Mouse (Mus musculus) ES-E14 (cell line): ENCODE data around the gene Gm42421. TPM values are rescaled to one million over a fixed set of nuclear protein-coding genes. Genes with fewer than 3 reads are reported as not detected.

ENCODE experiments used
- DNase-seq: peaks from one replicate; pipeline ENCODE4 v3.0.0-alpha.2; 2013; ENCODE audit warnings: low read depth, low spot score
- H3K27ac ChIP-seq: 2 replicates; pipeline ENCODE4 v1.5.1; 2012; ENCODE audit warnings: low read depth, mild to moderate bottlenecking, low read length, moderate library complexity, mixed read lengths; ENCODE audit not compliant: poor library complexity, insufficient read depth, severe bottlenecking
- H3K36me3 ChIP-seq: 2 replicates; pipeline ENCODE4 v1.6.1; 2012; ENCODE audit warnings: mild to moderate bottlenecking, low read length, moderate library complexity, mixed read lengths; ENCODE audit not compliant: control insufficient read depth, poor library complexity, insufficient read depth, severe bottlenecking
- H3K4me1 ChIP-seq, 2 experiments: fragments of 150-350 bp in 1 of 2; sonication (generic) in 1 of 2; 2 replicates each; pipeline ENCODE4 v1.6.1; 2012; ENCODE audit warnings: low read length in 2 of 2, mild to moderate bottlenecking in 1 of 2, mixed read lengths in 1 of 2; ENCODE audit not compliant: control insufficient read depth in 2 of 2, insufficient read depth in 2 of 2, poor library complexity in 1 of 2
- H3K4me3 ChIP-seq, 2 experiments: fragments of 150-350 bp in 1 of 2; sonication (generic) in 1 of 2; 2 replicates each; pipeline ENCODE4 v1.5.1; 2012; ENCODE audit warnings: low read length in 2 of 2, low read depth in 1 of 2, mild to moderate bottlenecking in 1 of 2, mixed read lengths in 1 of 2; ENCODE audit not compliant: insufficient read depth in 1 of 2, poor library complexity in 1 of 2, severe bottlenecking in 1 of 2
- H3K9ac ChIP-seq: 2 replicates; pipeline ENCODE4 v1.6.1; 2012; ENCODE audit warnings: low read depth, mild to moderate bottlenecking, low read length, mixed read lengths; ENCODE audit not compliant: poor library complexity, insufficient read depth, severe bottlenecking
- H3K9me3 ChIP-seq: fragments of 150-350 bp; sonication (generic); 2 replicates; pipeline ENCODE4 v1.6.1; 2012; ENCODE audit warnings: low read depth, mild to moderate bottlenecking, low read length; ENCODE audit not compliant: control insufficient read depth, insufficient read depth
- CHD2 ChIP-seq: IDR thresholded peaks from 2 replicates; pipeline ENCODE4 v1.6.1; 2014; ENCODE audit warnings: mild to moderate bottlenecking, low read depth, low read length, inconsistent platforms
- HCFC1 ChIP-seq: IDR thresholded peaks from 2 replicates; pipeline ENCODE4 v1.6.1; 2012; ENCODE audit warnings: low read length, inconsistent platforms, borderline replicate concordance; ENCODE audit not compliant: insufficient read depth
- MAFK ChIP-seq: IDR thresholded peaks from 2 replicates; pipeline ENCODE4 v1.6.1; 2014; ENCODE audit warnings: mild to moderate bottlenecking, low read depth, low read length, inconsistent platforms; ENCODE audit not compliant: insufficient read depth
- ZC3H11A ChIP-seq: IDR thresholded peaks from 2 replicates; pipeline ENCODE4 v1.6.1; 2012; ENCODE audit warnings: low read depth, mild to moderate bottlenecking, inconsistent platforms, low read length, borderline replicate concordance
- ZNF384 ChIP-seq: IDR thresholded peaks from 2 replicates; pipeline ENCODE4 v1.6.1; 2012; ENCODE audit warnings: low read depth, low read length, inconsistent platforms
- in situ Hi-C, 2 experiments: fragments of 600-800 bp; cut with MboI; formaldehyde crosslinking; loops; one replicate each; pipeline ENCODE4 v1.15.1; 2025; ENCODE audit warnings: low sequenced_read_pairs in 2 of 2, inconsistent platforms in 1 of 2; ENCODE audit not compliant: unreplicated experiment in 2 of 2
- total RNA-seq: library from RNA; depleted of rRNA; stranded (reverse); fragments of 300-350 nt; gene quantifications from 2 replicates; pipeline ENCODE4 v1.2.3, GENCODE M21; 2012; rRNA removed

Gm42421 gene
- 0.37 and 0.71 TPM in 2 replicates for total RNA-seq

- Histone ChIP-seq H3K9ac (no peak within 1 kb of the TSS), H3K4me3 (no peak within 1 kb of the TSS), H3K27ac (no peak within 1 kb of the TSS), H3K36me3 (peaks cover 39% of the 10 kb centered on the region), H3K4me1 (no peaks in the 10 kb centered on the region), H3K9me3 (no peaks in the 10 kb centered on the region)
- DNase-seq: no peak
- TF ChIP-seq CHD2 (no peak), ZC3H11A (no peak), ZNF384 (no peak)
- in situ Hi-C loops: no loop called here
These were observed at the start of gene Gm42421 for GRCm38 (mm10) chr5:143927875-143928274. TSS of gene Gm42421 (plus strand) at chr5:143928175.

DNA sequence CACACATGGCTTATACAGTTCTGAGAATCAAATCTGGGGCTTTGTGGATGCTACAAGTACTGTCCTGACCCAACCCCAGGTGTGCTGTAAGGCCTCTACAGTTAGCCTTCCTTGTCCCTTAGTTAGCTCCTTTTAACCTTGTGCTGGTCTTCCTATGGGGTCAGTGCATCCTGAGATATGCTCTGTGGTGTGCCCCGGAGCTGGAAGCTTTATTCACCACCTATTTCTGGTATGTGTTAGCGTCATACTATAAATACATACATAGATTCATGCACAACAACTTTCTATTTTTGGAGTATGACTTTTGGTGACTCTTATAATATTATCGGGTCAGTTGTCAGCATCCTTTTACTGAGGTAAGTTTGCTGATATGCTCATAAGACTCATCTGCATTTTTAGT, 42.7 kb upstream of the Gm42421 start:
- H3K36me3 ChIP-seq: peaks cover 41% of the 10 kb centered on the region
- no peak for TF ChIP-seq CHD2
- no peak for TF ChIP-seq ZNF384
- no peak for TF ChIP-seq HCFC1
- no peak for TF ChIP-seq ZC3H11A
- no peak for TF ChIP-seq MAFK
- DNase-seq: no peak

DNA sequence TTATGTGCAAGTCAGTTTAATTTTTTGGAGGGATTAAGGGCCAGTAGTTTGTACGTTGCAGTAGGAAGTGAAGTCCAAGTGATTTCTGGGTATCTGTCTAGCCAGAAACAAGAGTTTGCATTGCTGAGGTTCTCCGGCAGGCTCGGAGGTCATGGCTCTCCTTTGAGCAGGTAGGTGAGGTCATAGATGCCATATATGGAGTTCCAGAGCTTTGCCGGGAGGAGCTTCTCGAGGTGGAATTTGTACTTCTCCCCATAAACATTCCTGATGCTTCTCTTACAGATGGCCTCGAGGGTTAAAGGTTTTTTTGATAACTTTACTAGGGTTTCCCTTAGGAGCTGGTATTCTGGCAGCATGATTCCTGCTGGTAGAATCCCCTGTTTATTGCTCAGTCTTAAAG, 37.2 kb upstream of the Gm42421 start:
- DNase-seq: no peak
- Histone ChIP-seq H3K36me3 (peaks cover 24% of the 10 kb centered on the region; the same call in 1 of the 2 replicates), H3K27ac (no peak overlapping the region), H3K4me3 (no peak overlapping the region), H3K4me1 (peaks cover 0 to 6% of the 10 kb centered on the region in 2 experiments; a peak in 2 of 4 replicates), H3K9me3 (no peaks in the 10 kb centered on the region), H3K9ac (no peak overlapping the region)
- in situ Hi-C loops: no loop called here
- TF ChIP-seq MAFK: no peak
- TF ChIP-seq CHD2: no peak
- TF ChIP-seq ZNF384: no peak
- no peak for TF ChIP-seq ZC3H11A
- TF ChIP-seq HCFC1: no peak

More for the DNA sequence above, 42.7 kb upstream of the Gm42421 start:
- Histone ChIP-seq H3K4me1 (no peaks in the 10 kb centered on the region), H3K27ac (no peak overlapping the region), H3K4me3 (no peak overlapping the region), H3K9me3 (no peaks in the 10 kb centered on the region), H3K9ac (no peak overlapping the region)
- in situ Hi-C loops: no loop called here

DNA sequence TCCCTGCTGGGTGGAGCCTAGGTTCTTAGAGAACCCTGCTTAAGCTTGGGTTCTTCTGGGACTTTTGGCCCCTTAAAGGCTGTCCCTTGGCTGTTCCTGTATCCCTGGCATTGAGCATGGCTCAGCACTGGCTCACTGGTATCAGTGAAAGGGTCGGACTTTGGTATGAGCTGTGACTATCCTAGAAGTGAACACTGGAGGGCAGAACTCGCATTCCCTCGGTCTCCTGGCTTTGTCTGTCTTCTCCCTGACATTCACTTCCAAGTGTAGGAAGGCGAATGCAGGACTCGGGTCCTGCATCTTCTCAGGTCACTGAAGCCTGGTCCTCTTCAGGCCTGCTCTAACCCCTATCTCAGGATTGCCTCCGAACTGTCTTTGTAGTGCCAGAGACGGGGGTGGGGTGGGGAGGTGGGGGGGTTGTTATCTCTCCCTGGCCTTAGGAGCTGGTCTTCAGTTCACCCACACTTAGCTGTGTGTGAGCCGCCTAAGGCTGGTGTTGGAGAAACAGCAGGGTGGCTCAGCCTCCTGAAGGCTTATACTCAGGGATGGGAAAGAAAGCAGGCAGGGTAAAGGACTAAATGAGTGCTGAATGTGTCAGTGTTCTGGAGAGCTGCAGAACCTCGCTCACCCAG, 35.6 kb upstream of the Gm42421 start:
- H3K4me3 ChIP-seq: no peak overlapping the region
- H3K9ac ChIP-seq: no peak overlapping the region; the same call in 1 of the 2 replicates
- peaks cover 18% of the 10 kb centered on the region; the same call in 1 of the 2 replicates for H3K36me3 ChIP-seq
- in situ Hi-C loops: no loop called here
- no peak for DNase-seq
- H3K27ac ChIP-seq: no peak overlapping the region
- H3K4me1 ChIP-seq: peaks cover 0 to 6% of the 10 kb centered on the region in 2 experiments; a peak in 2 of 4 replicates
- no peaks in the 10 kb centered on the region for H3K9me3 ChIP-seq
- no peak for TF ChIP-seq HCFC1
- no peak for TF ChIP-seq CHD2
- TF ChIP-seq MAFK: no peak
- TF ChIP-seq ZNF384: no peak
- TF ChIP-seq ZC3H11A: no peak

- TF ChIP-seq MAFK (no peak), CHD2 (no peak), HCFC1 (no peak), ZNF384 (no peak), ZC3H11A (no peak)
- Histone ChIP-seq H3K36me3 (peaks cover 21% of the 10 kb centered on the region; the same call in 1 of the 2 replicates), H3K4me1 (peaks cover 0 to 6% of the 10 kb centered on the region in 2 experiments; a peak in 2 of 4 replicates), H3K4me3 (no peak overlapping the region), H3K9ac (no peak overlapping the region), H3K9me3 (no peaks in the 10 kb centered on the region), H3K27ac (no peak overlapping the region)
- in situ Hi-C loops: no loop called here
- no peak for DNase-seq
These were observed 34.6 kb upstream of the Gm42421 start for GRCm38 (mm10) chr5:143893396-143893795.
